Mouse (Mus musculus) embryonic facial prominence, embryonic 13.5 days (tissue): ENCODE results near the gene Spem1. TPM values are rescaled to one million over a fixed set of nuclear protein-coding genes. Genes with fewer than 3 reads are reported as not detected.

Experiments used
- ATAC-seq: fragments of 200-750 bp; cut with Nextera tagmentation; 2 replicates; pipeline ENCODE4 v1.8.0; 2017; ENCODE audit warnings: low read depth; ENCODE audit not compliant: insufficient number of reproducible peaks, insufficient read depth, low FRiP score, low TSS enrichment
- H3K27ac ChIP-seq: fragments of 300-500 bp; sonication (generic); 2 replicates; pipeline ENCODE4 v1.5.1; 2015; ENCODE audit warnings: moderate library complexity, mild to moderate bottlenecking, inconsistent platforms
- H3K27me3 ChIP-seq: fragments of 300-500 bp; sonication (generic); 2 replicates; pipeline ENCODE4 v1.6.1; 2015; ENCODE audit warnings: mild to moderate bottlenecking, inconsistent platforms
- H3K36me3 ChIP-seq: fragments of 300-500 bp; sonication (generic); 2 replicates; pipeline ENCODE4 v1.6.1; 2015; ENCODE audit warnings: mild to moderate bottlenecking, inconsistent platforms
- H3K4me1 ChIP-seq: fragments of 300-500 bp; sonication (generic); 2 replicates; pipeline ENCODE4 v1.6.1; 2015; ENCODE audit warnings: inconsistent platforms
- H3K4me2 ChIP-seq: fragments of 300-500 bp; sonication (generic); 2 replicates; pipeline ENCODE4 v1.6.1; 2015; ENCODE audit warnings: moderate library complexity, mild to moderate bottlenecking, inconsistent platforms
- H3K4me3 ChIP-seq: fragments of 300-500 bp; sonication (generic); 2 replicates; pipeline ENCODE4 v1.5.1; 2015; ENCODE audit warnings: mild to moderate bottlenecking, inconsistent platforms
- H3K9ac ChIP-seq: fragments of 300-500 bp; sonication (generic); 2 replicates; pipeline ENCODE4 v1.6.1; 2015; ENCODE audit warnings: mild to moderate bottlenecking, inconsistent platforms
- H3K9me3 ChIP-seq: fragments of 300-500 bp; sonication (generic); 2 replicates; pipeline ENCODE4 v1.6.1; 2016; ENCODE audit warnings: inconsistent platforms
- WGBS: fragments of 180-500 bp; shearing (Covaris S2); methylation state at CpG from one replicate; pipeline ENCODE4 v1.1.7; 2015; ENCODE audit warnings: mixed read lengths; 5-methylcytosine and 5-hydroxymethylcytosine counted together
- polyA plus RNA-seq: library from polyadenylated mRNA; unstranded; fragments of >200 nt; fragmentation: Nextera tagmentation; extraction: Ambion mirVana; gene quantifications from 2 replicates; pipeline ENCODE4 v1.2.1, GENCODE M21; 2015

Spem1 gene
- polyA plus RNA-seq, 1 experiment from 2014 or later, result not detected

GRCm38 (mm10) chr11:69835326-69835965 lies 13.5 kb upstream of the Spem1 start:
- peaks cover 31% of the 10 kb centered on the region for H3K36me3 ChIP-seq
- peak overlapping the region; percentile 92 for H3K4me2 ChIP-seq
- no peaks in the 10 kb centered on the region for H3K9me3 ChIP-seq
- H3K9ac ChIP-seq, result peak overlapping the region; percentile 84
- no peaks in the 10 kb centered on the region for H3K27me3 ChIP-seq
- H3K27ac ChIP-seq, result peak overlapping the region; percentile 51; the same call in 1 of the 2 replicates
- H3K4me1 ChIP-seq, result peaks cover 50% of the 10 kb centered on the region
- 10% methylated on average over 9 of the region's 9 CpGs for WGBS
- ATAC-seq, result no peak
- H3K4me3 ChIP-seq, result peak overlapping the region; percentile 80

DNA sequence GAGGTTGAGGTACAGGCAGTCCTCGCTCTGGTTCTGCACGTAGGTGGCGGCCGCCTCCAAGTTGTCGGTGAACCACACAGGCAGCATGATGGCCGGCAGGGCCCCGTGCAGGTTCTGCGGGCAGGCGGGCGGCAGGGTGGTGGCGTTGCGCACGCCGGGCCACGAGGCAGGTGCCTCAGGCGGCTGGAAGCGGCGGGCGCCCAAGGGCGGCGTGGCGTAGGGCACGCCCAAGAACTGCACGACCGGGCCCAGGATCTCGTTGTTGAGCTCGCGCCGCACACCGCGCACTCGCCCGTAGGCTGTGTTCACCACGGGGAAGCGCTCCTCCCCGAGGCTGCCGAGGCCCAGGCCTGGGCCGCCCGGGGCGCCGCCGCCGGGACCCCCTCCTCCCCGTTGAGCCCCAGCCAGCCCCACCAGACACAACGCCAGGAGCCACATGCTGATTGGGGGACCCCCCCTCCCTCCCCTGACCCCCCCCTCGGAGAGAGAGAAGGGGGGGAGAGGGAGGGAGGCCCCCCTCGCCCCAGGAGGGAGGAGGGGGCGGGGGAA lies 12.1 kb upstream of the Spem1 start:
- WGBS, result 8% methylated on average over 35 of the region's 48 CpGs
- Histone ChIP-seq H3K4me3 (peak overlapping the region; percentile 80), H3K27ac (peak overlapping the region; percentile 51), H3K9ac (peak overlapping the region; percentile 84), H3K36me3 (peaks cover 36% of the 10 kb centered on the region), H3K4me1 (peaks cover 49% of the 10 kb centered on the region), H3K27me3 (no peaks in the 10 kb centered on the region), H3K4me2 (peak overlapping the region; percentile 92), H3K9me3 (no peaks in the 10 kb centered on the region)
- no peak for ATAC-seq

- 60% methylated on average over 8 of the region's 8 CpGs for WGBS
- peaks cover 46% of the 10 kb centered on the region for H3K4me1 ChIP-seq
- H3K9ac ChIP-seq, result peak overlapping the region; percentile 84
- H3K27ac ChIP-seq, result peak overlapping the region; percentile 51; the same call in 1 of the 2 replicates
- H3K27me3 ChIP-seq, result no peaks in the 10 kb centered on the region
- H3K4me3 ChIP-seq, result peak overlapping the region; percentile 80
- H3K36me3 ChIP-seq, result peaks cover 41% of the 10 kb centered on the region
- H3K4me2 ChIP-seq, result peak overlapping the region; percentile 92
- no peaks in the 10 kb centered on the region for H3K9me3 ChIP-seq
- no peak for ATAC-seq
Measured at GRCm38 (mm10) chr11:69833554-69833953, 11.6 kb upstream of the Spem1 start.

DNA sequence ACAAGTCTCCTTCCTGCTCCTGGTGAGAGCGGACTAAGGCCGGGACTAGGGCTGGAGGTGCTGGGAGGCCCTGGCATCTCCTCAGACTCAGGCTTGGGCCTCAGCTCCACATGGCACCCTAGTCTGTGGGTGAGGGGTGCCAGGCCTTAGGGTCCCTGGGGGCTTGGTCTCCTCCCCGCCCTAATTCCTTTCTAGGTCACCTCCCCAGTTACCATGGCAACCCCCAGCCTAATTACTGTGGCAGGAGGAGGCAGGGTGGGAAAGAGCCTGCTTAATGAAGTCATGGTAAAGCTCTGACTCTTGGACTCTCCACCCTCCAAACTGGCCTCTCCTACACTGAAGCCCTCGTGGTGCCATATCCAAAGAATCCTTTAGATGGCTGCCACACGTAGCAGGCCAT lies 6.9 kb upstream of the Spem1 start:
- no peak overlapping the region for H3K27ac ChIP-seq
- peaks cover 86% of the 10 kb centered on the region for H3K36me3 ChIP-seq
- no peak overlapping the region for H3K9ac ChIP-seq
- no peak overlapping the region for H3K4me3 ChIP-seq
- peaks cover 17% of the 10 kb centered on the region for H3K4me1 ChIP-seq
- WGBS, result 72% methylated on average over 5 of the region's 5 CpGs
- H3K9me3 ChIP-seq, result no peaks in the 10 kb centered on the region
- H3K27me3 ChIP-seq, result no peaks in the 10 kb centered on the region
- ATAC-seq, result no peak
- H3K4me2 ChIP-seq, result no peak overlapping the region

DNA sequence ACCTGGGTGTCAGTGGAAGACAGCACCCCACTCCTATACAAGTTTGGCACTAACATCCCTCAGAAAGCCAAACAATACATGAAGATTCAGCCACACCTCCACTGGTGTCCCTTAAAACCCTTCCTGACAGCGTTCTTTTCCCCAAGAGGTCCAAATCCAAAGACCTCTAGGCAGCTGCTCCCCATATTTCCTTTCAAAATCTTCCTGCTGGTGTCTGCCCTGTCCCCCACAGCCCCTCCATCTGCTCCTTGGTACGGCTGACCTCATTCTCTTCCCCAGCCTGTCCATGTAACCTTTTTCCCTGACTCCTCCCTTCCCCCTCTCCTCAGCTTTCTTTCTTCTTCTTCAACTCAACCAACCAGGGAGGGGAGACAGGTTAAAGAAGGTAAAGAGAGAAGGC lies 1.5 kb upstream of the Spem1 start:
- Histone ChIP-seq H3K36me3 (peaks cover 48% of the 10 kb centered on the region), H3K9me3 (no peaks in the 10 kb centered on the region), H3K4me1 (no peaks in the 10 kb centered on the region), H3K27me3 (no peaks in the 10 kb centered on the region), H3K9ac (no peak overlapping the region), H3K4me2 (no peak overlapping the region), H3K4me3 (no peak overlapping the region), H3K27ac (no peak overlapping the region)
- ATAC-seq, result no peak
- WGBS, result 68% methylated on average over 2 of the region's 2 CpGs

- H3K27me3 ChIP-seq, result no peaks in the 10 kb centered on the region
- H3K4me3 ChIP-seq, result no peak overlapping the region
- no peaks in the 10 kb centered on the region for H3K4me1 ChIP-seq
- no peak overlapping the region for H3K9ac ChIP-seq
- peaks cover 14% of the 10 kb centered on the region; the same call in 1 of the 2 replicates for H3K9me3 ChIP-seq
- no peak overlapping the region for H3K27ac ChIP-seq
- H3K36me3 ChIP-seq, result peaks cover 4% of the 10 kb centered on the region; the same call in 1 of the 2 replicates
- H3K4me2 ChIP-seq, result no peak overlapping the region
- ATAC-seq, result no peak
- 90% methylated on average over 8 of the region's 8 CpGs for WGBS
Measured at GRCm38 (mm10) chr11:69818871-69819270, 3.1 kb downstream of the Spem1 start.

- Histone ChIP-seq H3K9ac (no peak within 1 kb of the TSS), H3K9me3 (peaks cover 14% of the 10 kb centered on the region; the same call in 1 of the 2 replicates), H3K27me3 (no peaks in the 10 kb centered on the region), H3K27ac (no peak within 1 kb of the TSS), H3K36me3 (no peaks in the 10 kb centered on the region), H3K4me1 (no peaks in the 10 kb centered on the region), H3K4me2 (no peak within 1 kb of the TSS), H3K4me3 (no peak within 1 kb of the TSS)
- no peak for ATAC-seq
- 77% methylated on average over 2 of the region's 2 CpGs for WGBS
Measured at GRCm38 (mm10) chr11:69818365-69818764, 3.6 kb downstream of the Spem1 start, which contains the start of gene Spem2. Spem2 (minus strand) TSS chr11:69818465.

GRCm38 (mm10) chr11:69816520-69816919 lies 5.5 kb downstream of the Spem1 start:
- Histone ChIP-seq H3K4me1 (no peaks in the 10 kb centered on the region), H3K27ac (no peak overlapping the region), H3K4me2 (no peak overlapping the region), H3K9me3 (peaks cover 14% of the 10 kb centered on the region; the same call in 1 of the 2 replicates), H3K36me3 (no peaks in the 10 kb centered on the region), H3K4me3 (no peak overlapping the region), H3K27me3 (no peaks in the 10 kb centered on the region), H3K9ac (no peak overlapping the region)
- 88% methylated on average over 12 of the region's 12 CpGs for WGBS
- no peak for ATAC-seq

- Histone ChIP-seq H3K4me2 (no peak within 1 kb of the TSS), H3K27me3 (no peaks in the 10 kb centered on the region), H3K4me1 (no peaks in the 10 kb centered on the region), H3K27ac (no peak within 1 kb of the TSS), H3K36me3 (no peaks in the 10 kb centered on the region), H3K4me3 (no peak within 1 kb of the TSS), H3K9ac (no peak within 1 kb of the TSS), H3K9me3 (peaks cover 14% of the 10 kb centered on the region; the same call in 1 of the 2 replicates)
- ATAC-seq, result no peak
- 60% methylated on average over 10 of the region's 10 CpGs for WGBS
Measured at GRCm38 (mm10) chr11:69815155-69815554, 6.8 kb downstream of the Spem1 start, which contains the start of gene Gm39566. Gm39566 (minus strand) TSS chr11:69815298.

DNA sequence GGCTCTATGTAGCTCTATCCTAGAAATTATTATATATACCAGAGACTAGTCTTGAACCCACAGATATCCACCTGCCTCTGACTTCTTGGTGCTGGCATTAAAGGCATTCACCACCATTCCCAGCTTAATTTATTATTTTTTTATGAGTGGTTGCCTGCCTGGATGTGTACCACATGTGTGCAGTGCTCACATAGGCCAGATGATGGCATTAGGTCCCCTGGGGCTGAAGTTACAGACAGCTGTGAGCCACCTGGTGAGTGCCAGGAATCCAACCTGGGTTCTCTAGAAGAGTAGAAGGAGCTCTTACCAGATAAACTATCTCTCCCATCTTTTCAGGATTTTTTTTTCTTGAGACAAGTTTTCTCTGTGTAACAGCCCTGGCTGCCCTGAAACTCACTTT lies 11.7 kb downstream of the Spem1 start:
- Histone ChIP-seq H3K9ac (no peak overlapping the region), H3K4me3 (no peak overlapping the region), H3K36me3 (no peaks in the 10 kb centered on the region), H3K9me3 (peaks cover 3% of the 10 kb centered on the region; the same call in 1 of the 2 replicates), H3K4me2 (no peak overlapping the region), H3K27ac (no peak overlapping the region), H3K27me3 (peaks cover 14% of the 10 kb centered on the region), H3K4me1 (peaks cover 3% of the 10 kb centered on the region; the same call in 1 of the 2 replicates)
- no peak for ATAC-seq

- Histone ChIP-seq H3K4me1 (peaks cover 29% of the 10 kb centered on the region), H3K4me2 (no peak overlapping the region), H3K9ac (no peak overlapping the region), H3K36me3 (no peaks in the 10 kb centered on the region), H3K9me3 (peaks cover 3% of the 10 kb centered on the region; the same call in 1 of the 2 replicates), H3K4me3 (no peak overlapping the region), H3K27ac (no peak overlapping the region), H3K27me3 (peaks cover 28% of the 10 kb centered on the region)
- 68% methylated on average over 2 of the region's 2 CpGs for WGBS
- no peak for ATAC-seq
Measured at GRCm38 (mm10) chr11:69807641-69808040, 14.3 kb downstream of the Spem1 start.

DNA sequence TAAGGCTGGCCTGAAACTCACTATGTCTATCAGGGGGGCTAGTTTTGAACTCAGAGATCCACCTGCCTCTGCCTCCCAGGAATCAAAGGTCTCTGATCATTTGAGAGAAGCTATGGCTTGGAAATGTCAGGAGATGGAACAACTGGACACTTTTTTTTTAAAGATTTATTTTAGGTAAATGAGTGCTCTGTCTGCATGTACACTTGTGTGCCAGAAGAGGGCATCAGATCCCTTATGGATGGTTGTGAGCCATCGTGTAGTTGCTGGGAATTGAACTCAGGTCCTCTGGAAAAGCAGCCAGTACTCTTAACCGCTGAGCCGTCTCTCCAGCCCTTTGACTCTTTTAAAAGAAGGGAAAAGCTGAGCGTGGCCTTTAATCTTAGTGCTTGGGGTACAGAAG lies 15.6 kb downstream of the Spem1 start:
- H3K4me2 ChIP-seq, result no peak overlapping the region
- no peak overlapping the region for H3K27ac ChIP-seq
- H3K9ac ChIP-seq, result no peak overlapping the region
- H3K4me1 ChIP-seq, result peaks cover 42% of the 10 kb centered on the region
- peaks cover 3% of the 10 kb centered on the region; the same call in 1 of the 2 replicates for H3K9me3 ChIP-seq
- H3K36me3 ChIP-seq, result no peaks in the 10 kb centered on the region
- H3K4me3 ChIP-seq, result no peak overlapping the region
- H3K27me3 ChIP-seq, result peaks cover 39% of the 10 kb centered on the region
- 81% methylated on average over 4 of the region's 4 CpGs for WGBS
- no peak for ATAC-seq
